Mouse (Mus musculus) embryo, embryonic 10 days (tissue): ENCODE measurements around the gene Msi1.
A peak's percentile ranks its signal among the peaks of the same experiment; 100 is the strongest.

Source experiments
- DNase-seq: peaks from one replicate; pipeline ENCODE4 v3.0.0-alpha.2; 2015; ENCODE audit warnings: low spot score

Gene Msi1

GRCm38 (mm10) chr5:115429359-115430186 lies at the start of gene Msi1:
Gene Msi1 (plus strand): TSS chr5:115429599.
- peak; percentile 70 for DNase-seq

GRCm38 (mm10) chr5:115391935-115392334 lies 37.5 kb upstream of the Msi1 start:
- no peak for DNase-seq

DNA sequence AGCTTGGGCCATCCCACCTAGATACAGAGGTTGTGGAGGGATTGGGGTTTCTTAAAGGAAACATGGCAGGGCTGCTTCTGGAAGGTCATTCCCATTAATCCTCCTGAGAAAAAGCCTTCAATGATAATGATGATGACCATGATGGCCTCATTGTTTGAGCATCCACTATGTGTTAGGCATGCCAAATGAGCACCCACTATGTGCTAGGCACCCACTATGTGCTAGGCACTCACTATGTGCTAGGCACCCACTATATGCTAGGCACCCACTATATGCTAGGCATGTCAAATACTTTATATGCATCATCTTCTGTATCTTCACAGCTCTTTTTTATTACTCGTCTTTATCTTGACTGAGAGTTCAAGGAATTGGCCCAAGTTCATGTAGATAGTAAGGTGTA lies 36.4 kb upstream of the Msi1 start:
- no peak for DNase-seq

DNA sequence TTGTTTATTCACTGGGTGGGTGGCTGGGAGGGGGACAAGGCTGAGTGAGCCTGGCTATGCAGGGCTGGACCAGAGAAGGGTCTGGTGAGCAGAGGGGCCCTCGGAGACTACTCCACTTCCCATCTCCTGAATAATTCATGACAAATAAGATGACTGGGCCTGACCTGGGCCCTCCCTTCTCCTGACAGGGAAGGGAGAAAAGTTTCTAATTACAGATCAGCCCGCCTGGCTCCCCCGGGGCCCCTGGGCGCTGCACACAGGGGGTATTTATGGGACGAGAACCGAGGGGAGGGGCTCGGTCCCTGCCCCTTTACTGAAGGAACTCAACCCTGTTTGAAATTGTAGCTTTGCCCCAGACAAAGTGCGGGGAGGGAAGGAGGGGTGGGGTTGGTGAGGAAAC lies 35.2 kb upstream of the Msi1 start:
- DNase-seq, result peak; percentile 46

GRCm38 (mm10) chr5:115394836-115395235 lies 34.6 kb upstream of the Msi1 start:
- DNase-seq, result no peak

GRCm38 (mm10) chr5:115396654-115397053 lies 32.7 kb upstream of the Msi1 start:
- no peak for DNase-seq

- peak; percentile 89 for DNase-seq
Observed at GRCm38 (mm10) chr5:115397839-115398780, 31.3 kb upstream of the Msi1 start.

DNA sequence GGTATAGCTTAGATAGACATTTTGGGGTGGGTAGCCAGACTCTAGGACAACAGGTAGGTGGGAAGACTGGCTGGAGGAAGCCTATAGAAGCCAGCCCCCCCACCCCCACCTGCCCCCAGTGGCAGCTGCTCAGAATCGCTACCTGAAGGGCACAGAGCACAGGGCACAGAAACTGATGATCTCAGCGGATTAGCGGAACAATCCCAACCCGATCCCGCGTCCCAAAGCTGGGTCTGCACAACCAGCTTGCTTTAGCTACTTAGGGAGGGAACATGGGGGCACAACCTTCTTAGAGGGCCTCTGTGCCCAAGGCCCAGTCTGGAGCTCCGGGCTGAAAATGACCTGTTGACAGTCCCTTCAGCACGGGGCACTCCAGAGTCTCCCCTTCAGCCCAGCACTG lies 27.3 kb upstream of the Msi1 start:
- DNase-seq, result no peak

DNA sequence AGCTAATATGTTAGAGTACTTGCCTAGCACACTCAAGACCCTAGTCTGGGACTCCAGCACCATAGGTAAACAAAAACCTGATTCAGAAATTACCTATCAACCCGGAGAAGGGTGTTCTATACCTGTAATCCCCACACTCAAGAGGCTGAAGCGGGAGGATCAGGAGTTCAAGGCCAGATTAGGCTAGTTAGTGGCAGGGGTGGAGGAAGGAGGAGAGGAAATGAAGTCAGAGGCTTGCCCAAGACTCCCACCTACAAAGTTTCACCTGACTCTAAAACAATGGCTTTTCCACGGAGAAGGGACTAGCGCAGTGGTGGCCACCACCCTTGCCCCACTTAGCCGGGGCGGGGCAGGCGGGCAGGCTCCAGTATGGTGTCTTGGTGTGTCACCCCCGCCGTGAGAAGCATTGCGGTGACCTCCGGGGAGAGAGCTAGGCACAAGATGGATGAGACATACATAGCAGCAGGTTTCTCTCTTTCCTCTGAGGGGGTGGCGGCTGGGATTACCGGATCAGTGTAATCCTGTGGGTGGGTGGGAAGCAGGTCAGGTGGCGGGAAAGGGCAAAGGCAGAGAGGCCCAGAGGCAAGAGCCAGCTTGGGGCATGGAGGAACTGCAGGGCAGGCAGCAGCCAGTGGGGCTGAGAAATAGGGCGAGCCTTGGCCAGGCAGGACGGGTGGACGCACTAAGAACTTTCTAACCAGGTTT lies 25.8 kb upstream of the Msi1 start:
- DNase-seq, result peak; percentile 67

GRCm38 (mm10) chr5:115404241-115404794 lies 25.1 kb upstream of the Msi1 start:
- peak; percentile 84 for DNase-seq

DNA sequence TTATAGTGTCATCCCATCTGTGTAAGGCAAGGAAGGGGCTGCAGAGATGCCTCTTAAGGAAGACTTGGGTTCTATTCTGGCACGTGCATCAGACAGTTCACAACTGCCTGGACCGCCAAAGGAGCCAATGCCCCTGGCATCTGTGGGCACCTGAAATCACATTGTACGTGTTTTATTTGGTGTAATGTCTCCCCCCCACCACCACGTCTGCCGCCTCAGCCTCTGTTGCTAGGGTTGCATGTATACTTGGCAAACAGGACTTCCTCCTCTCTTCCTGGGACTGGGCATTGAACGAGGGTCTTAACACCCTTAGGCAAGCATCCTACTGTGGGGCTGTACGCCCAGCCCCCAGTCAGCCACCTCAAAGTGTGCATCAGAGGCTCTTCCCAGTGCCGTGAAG lies 24.2 kb upstream of the Msi1 start:
- DNase-seq, result no peak

GRCm38 (mm10) chr5:115408110-115408509 lies 21.3 kb upstream of the Msi1 start:
- DNase-seq, result peak; percentile 72

- DNase-seq, result no peak
Observed at GRCm38 (mm10) chr5:115415111-115416085, 14.0 kb upstream of the Msi1 start.

DNA sequence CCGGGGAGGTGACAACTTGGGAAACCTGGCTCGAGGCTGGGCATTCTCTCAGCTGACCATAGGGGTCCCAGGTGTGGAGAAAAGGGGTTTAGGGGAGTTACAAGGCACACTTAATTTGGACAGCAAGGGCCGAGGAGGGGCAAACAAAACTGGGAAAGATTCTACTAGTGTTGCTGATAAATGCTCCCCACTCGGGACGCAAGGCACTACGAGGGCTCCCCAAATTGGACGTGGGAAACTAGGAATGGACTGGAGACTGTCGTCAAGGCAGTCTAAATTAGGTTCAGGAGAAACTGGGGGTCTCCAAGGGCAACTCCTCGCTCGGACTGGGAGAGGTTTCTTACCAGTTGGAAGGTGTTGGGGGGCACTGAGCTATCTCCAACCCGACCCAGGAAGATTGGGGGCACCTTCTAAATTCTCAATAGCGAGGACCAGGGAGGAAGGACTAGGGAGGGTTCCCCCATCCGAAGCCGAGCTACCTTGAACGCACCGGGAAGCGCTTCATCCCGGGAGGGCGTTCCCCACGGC lies 504 bp upstream of the Msi1 start:
- DNase-seq, result no peak

- peak; percentile 49 for DNase-seq
Observed at GRCm38 (mm10) chr5:115430187-115430960, 975 bp downstream of the Msi1 start.

GRCm38 (mm10) chr5:115431061-115431897 lies 1.9 kb downstream of the Msi1 start:
- peak; percentile 61 for DNase-seq

GRCm38 (mm10) chr5:115431898-115432259 lies 2.5 kb downstream of the Msi1 start:
- DNase-seq, result no peak

GRCm38 (mm10) chr5:115432395-115432794 lies 3.0 kb downstream of the Msi1 start:
- no peak for DNase-seq

DNA sequence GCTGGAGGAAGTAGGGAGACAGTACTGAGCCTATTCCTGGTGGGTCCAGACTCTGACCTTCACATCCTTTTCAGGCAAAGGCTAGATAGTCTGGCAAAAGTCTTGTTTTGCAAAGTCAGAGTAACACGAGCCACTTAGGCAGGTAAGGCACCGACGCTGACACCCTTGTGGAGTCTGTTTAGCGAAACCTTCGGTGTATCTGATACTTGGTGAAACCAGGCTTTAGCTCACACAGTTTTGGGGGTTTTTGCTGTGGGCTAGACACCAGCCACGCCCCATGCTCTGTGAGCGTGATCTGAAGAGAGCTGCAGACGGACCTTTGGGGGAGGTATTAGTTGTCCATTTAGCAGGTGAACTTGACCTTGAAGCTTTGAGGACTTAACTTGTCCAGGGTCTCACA lies 3.8 kb downstream of the Msi1 start:
- peak; percentile 10 for DNase-seq
